Mouse (Mus musculus) T-cell, adult 66 days (primary cell): Measurements from ENCODE around the gene Trib3. TPM values are rescaled to one million over a fixed set of nuclear protein-coding genes. Genes with fewer than 3 reads are reported as not detected.

Source experiments
- total RNA-seq, 2 experiments: library from RNA; stranded (reverse); gene quantifications; 3 replicates in 1 of 2; 4 replicates in 1 of 2; pipeline ENCODE4 v1.2.4; 2023

Gene Trib3
- 10 to 100 TPM; 13.8 to 16.6 TPM for total RNA-seq

GRCm38 (mm10) chr2:152343329-152344213 lies at the start of gene Trib3:
Gene Trib3 (minus strand): TSS chr2:152344032.

GRCm38 (mm10) chr2:152376345-152376741 lies 32.5 kb upstream of the Trib3 start, which contains the start of gene Nrsn2:
Gene Nrsn2 (minus strand): TSS chr2:152376638.

GRCm38 (mm10) chr2:152332101-152332825 lies 11.6 kb downstream of the Trib3 start, which contains the start of gene Rbck1:
Gene Rbck1 (minus strand): TSS chr2:152332653.

GRCm38 (mm10) chr2:152293727-152294475 lies 49.9 kb downstream of the Trib3 start, which contains the start of gene Tbc1d20:
Gene Tbc1d20 (plus strand): TSS chr2:152293828.

Other genes starting within 250 kb of the Trib3 start
- gene Srxn1, start 238.5 kb downstream of the Trib3 start, total RNA-seq: under 1 TPM in 1 of 2 experiments, not detected in 1; 0.76 TPM
- gene Tcf15, start 200.5 kb downstream of the Trib3 start, total RNA-seq: not detected
- gene Csnk2a1, start 117.2 kb downstream of the Trib3 start, total RNA-seq: 100 to 1,000 TPM; 126 to 130 TPM
- 10 to 100 TPM; 62.4 to 64.2 TPM for gene Tbc1d20, start 50.2 kb downstream of the Trib3 start, total RNA-seq
- gene Rbck1, start 11.4 kb downstream of the Trib3 start, total RNA-seq: 100 to 1,000 TPM; 263 to 264 TPM
- not detected for gene Nrsn2, start 32.6 kb upstream of the Trib3 start, total RNA-seq
- under 1 TPM; 0.62 to 0.64 TPM for gene Sox12, start 54.0 kb upstream of the Trib3 start, total RNA-seq
- gene Zcchc3, start 71.0 kb upstream of the Trib3 start, total RNA-seq: 1 to 10 TPM; 2.0 to 2.3 TPM
- gene 6820408C15Rik, start 71.6 kb upstream of the Trib3 start, total RNA-seq: under 1 TPM in 1 of 2 experiments, not detected in 1; 0.38 TPM
- gene Defb23, start 120.6 kb upstream of the Trib3 start, total RNA-seq: not detected
- not detected for gene Defb20, start 133.0 kb upstream of the Trib3 start, total RNA-seq
- not detected for gene Defb22, start 146.1 kb upstream of the Trib3 start, total RNA-seq
- gene Defb26, start 167.7 kb upstream of the Trib3 start, total RNA-seq: not detected
- not detected for gene Defb28, start 174.2 kb upstream of the Trib3 start, total RNA-seq
- not detected for gene Defb29, start 196.1 kb upstream of the Trib3 start, total RNA-seq
- not detected for gene Gm17416, start 225.3 kb upstream of the Trib3 start, total RNA-seq
- not detected for gene Defb21, start 228.7 kb upstream of the Trib3 start, total RNA-seq
- not detected for gene Defb19, start 236.3 kb upstream of the Trib3 start, total RNA-seq